Mouse (Mus musculus) megakaryocyte, embryonic 14.5 days (primary cell): Measurements from ENCODE around the gene Vmn2r8.
"Not testable (repeated sequence)": the region's sequence is repeated elsewhere in the genome, so short reads cannot be mapped to it uniquely, and the experiment has no call there.

ENCODE experiments used
- FLI1 ChIP-seq: IDR thresholded peaks from 2 replicates; pipeline ENCODE4 v1.6.1; 2012; ENCODE audit warnings: low read length, inconsistent platforms, mixed read lengths
- GATA1 ChIP-seq: IDR thresholded peaks from 3 replicates; pipeline ENCODE4 v1.6.1; 2012; ENCODE audit warnings: mixed read lengths, low read length, inconsistent platforms, borderline replicate concordance

DNA sequence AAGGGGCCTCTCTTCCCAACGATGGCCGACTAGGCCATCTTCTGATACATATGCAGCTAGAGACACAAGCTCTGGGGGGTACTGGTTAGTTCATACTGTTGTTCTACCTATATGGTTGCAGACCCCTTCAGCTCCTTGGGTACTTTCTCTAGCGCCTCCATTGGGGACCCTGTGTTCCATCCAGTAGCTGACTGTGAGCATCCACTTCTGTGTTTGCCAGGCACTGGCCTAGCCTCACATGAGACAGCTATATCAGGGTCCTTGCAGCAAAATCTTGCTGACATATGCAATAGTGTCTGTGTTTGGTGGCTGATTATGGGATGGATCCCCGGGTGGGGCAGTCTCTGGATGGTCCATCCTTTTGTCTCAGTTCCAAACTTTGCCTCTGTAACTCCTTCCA, 57.4 kb downstream of the Vmn2r8 start:
- TF ChIP-seq FLI1, GATA1: not testable (repeated sequence)
